Mouse (Mus musculus): ENCODE data around the gene Sys1.

DNA sequence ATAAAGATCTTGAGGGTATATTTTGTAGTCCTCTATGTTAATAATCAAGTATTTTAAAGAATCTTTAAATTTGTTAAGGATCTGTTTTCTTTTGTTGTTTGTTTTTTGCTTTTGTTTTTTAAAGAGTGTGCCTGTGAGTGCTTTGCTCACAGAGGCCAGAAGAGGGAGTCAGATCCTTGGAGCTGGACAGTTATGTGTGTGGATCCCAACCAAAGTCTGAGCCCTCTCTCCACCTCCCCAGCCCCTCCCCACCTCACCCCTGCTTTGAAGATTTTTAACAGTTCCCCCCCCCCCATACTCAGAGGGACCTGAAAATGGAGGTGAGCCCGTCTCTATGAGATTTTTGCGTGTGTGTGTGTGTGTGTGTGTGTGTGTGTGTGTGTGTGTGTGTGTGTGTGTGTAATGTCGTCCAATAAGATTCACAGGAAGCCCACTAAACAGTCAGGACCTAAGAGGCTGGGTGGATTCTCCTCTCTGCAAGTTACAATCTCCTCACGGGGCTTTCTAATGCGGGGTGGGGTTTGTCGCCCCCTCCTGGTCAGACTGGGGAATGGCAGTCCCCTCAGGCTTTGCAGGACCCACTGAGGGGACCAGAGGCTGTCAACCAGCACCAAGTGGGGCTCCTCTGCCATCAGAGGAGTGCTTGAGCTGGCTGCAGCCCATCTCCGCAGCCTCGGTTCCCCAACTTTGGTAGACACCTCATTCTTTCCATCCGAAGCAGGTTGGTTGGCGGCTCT is 60.9 kb downstream of the Sys1 start:
- peak; percentile 79; the same call in 1 of the 2 replicates for TF ChIP-seq CTCF (IDR thresholded peaks at IDR 0.05; ENCODE audit: borderline replicate concordance, insufficient read depth, low read depth, low read length)
- no peak for TF ChIP-seq POLR2A (IDR thresholded peaks at IDR 0.05; ENCODE audit: borderline replicate concordance, insufficient read depth, low read length)

Measured in cerebellum, adult 2 months (tissue).